Mouse (Mus musculus) neutrophil, adult 5-6 weeks (primary cell): ENCODE results near the gene 1700030K09Rik. TPM values are rescaled to one million over a fixed set of nuclear protein-coding genes. Genes with fewer than 3 reads are reported as not detected.

Experiments used
- ATAC-seq: fragments of 151-379, 151-347 bp; 2 replicates; pipeline ENCODE4 v1.8.0; 2017; ENCODE audit warnings: mild to moderate bottlenecking, moderate TSS enrichment; ENCODE audit not compliant: insufficient number of reproducible peaks, poor library complexity, low FRiP score, severe bottlenecking; ENCODE audit errors: extremely low read depth
- total RNA-seq: library from RNA; stranded (forward); fragments of 200-1000 nt; gene quantifications from 2 replicates; pipeline ENCODE4 v1.2.3, GENCODE M21; 2017

Gene 1700030K09Rik
- total RNA-seq, 1 experiment from 2014 or later = 11.2 TPM

GRCm38 (mm10) chr8:72457806-72458205 lies 14.1 kb downstream of the 1700030K09Rik start:
- ATAC-seq = no peak

GRCm38 (mm10) chr8:72458457-72458856 lies 14.8 kb downstream of the 1700030K09Rik start:
- ATAC-seq = no peak

GRCm38 (mm10) chr8:72459881-72460533 lies 16.3 kb downstream of the 1700030K09Rik start:
- no peak for ATAC-seq

- ATAC-seq = no peak
Measured at GRCm38 (mm10) chr8:72464211-72464610, 20.5 kb downstream of the 1700030K09Rik start.

GRCm38 (mm10) chr8:72469243-72469642 lies 25.6 kb downstream of the 1700030K09Rik start:
- ATAC-seq = no peak

GRCm38 (mm10) chr8:72469984-72470383 lies 26.3 kb downstream of the 1700030K09Rik start:
- no peak for ATAC-seq

- ATAC-seq = no peak
Measured at GRCm38 (mm10) chr8:72470684-72471083, 27.0 kb downstream of the 1700030K09Rik start.

- peak; percentile 93 for ATAC-seq
Measured at GRCm38 (mm10) chr8:72474826-72475546, 31.3 kb downstream of the 1700030K09Rik start, which contains the start of gene Cherp. Cherp (minus strand) TSS chr8:72475226.

GRCm38 (mm10) chr8:72485456-72486199 lies 41.9 kb downstream of the 1700030K09Rik start:
- peak; percentile 45; the same call in 1 of the 2 replicates for ATAC-seq

- no peak for ATAC-seq
Measured at GRCm38 (mm10) chr8:72487014-72487413, 43.3 kb downstream of the 1700030K09Rik start.

GRCm38 (mm10) chr8:72491017-72491416 lies 47.3 kb downstream of the 1700030K09Rik start:
- no peak for ATAC-seq

GRCm38 (mm10) chr8:72491680-72492621 lies 48.3 kb downstream of the 1700030K09Rik start, which contains the start of gene Slc35e1:
Slc35e1 (minus strand) TSS chr8:72492614.
- peak; percentile 36; the same call in 1 of the 2 replicates for ATAC-seq

GRCm38 (mm10) chr8:72492622-72493081 lies 49.0 kb downstream of the 1700030K09Rik start:
- peak; percentile 92 for ATAC-seq

- ATAC-seq = no peak
Measured at GRCm38 (mm10) chr8:72493381-72493780, 49.7 kb downstream of the 1700030K09Rik start.

- no peak for ATAC-seq
Measured at GRCm38 (mm10) chr8:72495411-72496111, 51.9 kb downstream of the 1700030K09Rik start.

GRCm38 (mm10) chr8:72496217-72496616 lies 52.5 kb downstream of the 1700030K09Rik start:
- ATAC-seq = no peak

GRCm38 (mm10) chr8:72497911-72498310 lies 54.2 kb downstream of the 1700030K09Rik start:
- no peak for ATAC-seq

GRCm38 (mm10) chr8:72498527-72498926 lies 54.8 kb downstream of the 1700030K09Rik start:
- no peak for ATAC-seq
